Mouse (Mus musculus) hindbrain, embryonic 12.5 days (tissue): ENCODE measurements around the gene Dok3. TPM values are rescaled to one million over a fixed set of nuclear protein-coding genes. Genes with fewer than 3 reads are reported as not detected.

ENCODE experiments used
- ATAC-seq: fragments of 200-750 bp; cut with Nextera tagmentation; 2 replicates; pipeline ENCODE4 v1.8.0; 2017; ENCODE audit warnings: moderate TSS enrichment; ENCODE audit not compliant: low FRiP score
- H3K27ac ChIP-seq: fragments of 300-500 bp; sonication (generic); 2 replicates; pipeline ENCODE4 v1.5.1; 2016; ENCODE audit warnings: mild to moderate bottlenecking
- H3K27me3 ChIP-seq: fragments of 300-500 bp; sonication (generic); 2 replicates; pipeline ENCODE4 v1.6.1; 2016; ENCODE audit warnings: mild to moderate bottlenecking
- H3K36me3 ChIP-seq: fragments of 300-500 bp; sonication (generic); 2 replicates; pipeline ENCODE4 v1.6.1; 2016; ENCODE audit warnings: mild to moderate bottlenecking
- H3K4me1 ChIP-seq: fragments of 300-500 bp; sonication (generic); 2 replicates; pipeline ENCODE4 v1.6.1; 2016
- H3K4me2 ChIP-seq: fragments of 300-500 bp; sonication (generic); replicated peaks from 2 replicates; pipeline ENCODE4 v1.6.1; 2016; ENCODE audit warnings: mild to moderate bottlenecking
- H3K4me3 ChIP-seq: fragments of 300-500 bp; sonication (generic); 2 replicates; pipeline ENCODE4 v1.5.1; 2016; ENCODE audit warnings: mild to moderate bottlenecking
- H3K9ac ChIP-seq: fragments of 300-500 bp; sonication (generic); 2 replicates; pipeline ENCODE4 v1.6.1; 2016; ENCODE audit warnings: mild to moderate bottlenecking, moderate library complexity
- H3K9me3 ChIP-seq: fragments of 300-500 bp; sonication (generic); replicated peaks from 2 replicates; pipeline ENCODE4 v1.6.1; 2016; ENCODE audit warnings: mild to moderate bottlenecking
- WGBS: fragments of 180-500 bp; shearing (Covaris S2); methylation state at CpG from one replicate; pipeline ENCODE4 v1.1.7; 2016; 5-methylcytosine and 5-hydroxymethylcytosine counted together
- microRNA-seq: library from miRNA; unstranded; fragments of <30 nt; microRNA quantifications from one replicate; pipeline ENCODE4, GENCODE M21; 2017
- polyA plus RNA-seq: library from polyadenylated mRNA; unstranded; fragments of >200 nt; fragmentation: Nextera tagmentation; extraction: Ambion mirVana; gene quantifications from 2 replicates; pipeline ENCODE4 v1.2.1, GENCODE M21; 2016

Dok3 gene
- polyA plus RNA-seq, 1 experiment from 2014 or later, result 4.7 TPM

DNA sequence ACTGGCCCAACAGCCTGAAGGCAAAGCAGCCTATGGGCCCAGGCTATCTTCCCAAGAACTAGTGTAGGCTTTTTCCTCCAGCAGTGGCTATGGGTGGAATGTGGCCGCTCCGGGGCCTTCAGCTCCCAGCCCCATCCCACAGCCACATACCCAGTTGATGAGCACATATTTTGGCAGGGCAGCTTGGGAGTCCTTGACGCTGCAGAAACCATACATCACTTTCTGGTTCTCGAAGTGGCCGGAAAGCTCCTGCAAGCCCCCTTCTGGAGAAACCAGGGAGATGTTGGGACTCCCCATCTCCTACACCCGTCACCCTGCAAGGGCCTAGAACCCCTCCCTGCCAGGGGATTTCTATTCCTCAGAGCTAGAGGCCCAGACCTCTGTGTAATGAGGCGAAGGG lies 46.6 kb downstream of the Dok3 start:
- Histone ChIP-seq H3K4me2 (peak overlapping the region; percentile 96), H3K4me3 (no peak overlapping the region), H3K9ac (no peak overlapping the region), H3K27ac (peak overlapping the region; percentile 99), H3K4me1 (peaks cover 44% of the 10 kb centered on the region), H3K9me3 (no peaks in the 10 kb centered on the region), H3K36me3 (peaks cover 57% of the 10 kb centered on the region), H3K27me3 (no peaks in the 10 kb centered on the region)
- no peak for ATAC-seq
- WGBS, result 81% methylated on average over 7 of the region's 7 CpGs

DNA sequence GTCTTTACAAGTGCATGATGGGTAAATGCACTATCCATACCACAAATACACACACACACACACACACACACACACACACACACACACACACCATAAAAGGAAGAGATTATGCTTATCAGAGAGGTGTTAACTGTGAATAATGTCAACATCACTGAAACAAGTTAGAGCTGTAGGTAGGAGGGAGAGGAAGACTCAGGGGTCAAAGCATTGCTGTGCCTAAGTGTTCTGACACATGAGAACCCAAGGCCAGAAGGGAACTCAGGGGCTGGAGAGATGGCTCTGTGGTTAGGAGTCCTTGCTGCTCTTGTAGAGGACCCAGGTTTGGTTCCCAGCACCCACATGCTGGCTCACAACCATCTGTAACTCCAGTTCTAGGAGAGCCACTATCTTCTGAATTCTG lies 49.2 kb downstream of the Dok3 start:
- Histone ChIP-seq H3K27me3 (no peaks in the 10 kb centered on the region), H3K36me3 (peaks cover 83% of the 10 kb centered on the region), H3K4me1 (peaks cover 52% of the 10 kb centered on the region), H3K27ac (no peak overlapping the region), H3K4me3 (no peak overlapping the region), H3K4me2 (no peak overlapping the region), H3K9me3 (no peaks in the 10 kb centered on the region), H3K9ac (no peak overlapping the region)
- ATAC-seq, result no peak

DNA sequence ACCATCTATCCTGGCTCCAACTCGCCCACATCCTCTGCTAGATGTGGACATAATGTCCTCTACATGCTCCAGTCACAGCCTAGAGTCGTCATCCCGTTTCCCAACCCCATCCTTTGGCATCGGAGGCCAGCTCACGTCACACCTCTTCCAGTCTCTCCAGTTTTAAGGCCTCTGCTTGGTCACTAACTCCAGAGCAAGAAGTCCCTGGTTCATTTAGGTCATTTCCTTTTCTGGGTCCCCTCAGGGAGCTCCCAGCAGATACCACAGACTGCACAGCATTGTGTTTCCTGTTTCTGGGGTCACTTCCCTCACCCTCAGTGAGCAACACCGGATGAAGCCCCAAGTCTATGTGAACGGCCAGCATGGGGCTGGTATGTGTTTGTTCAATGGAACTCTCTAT lies 50.1 kb downstream of the Dok3 start:
- 86% methylated on average over 7 of the region's 7 CpGs for WGBS
- Histone ChIP-seq H3K4me3 (no peak overlapping the region), H3K9ac (no peak overlapping the region), H3K36me3 (peaks cover 92% of the 10 kb centered on the region), H3K27me3 (no peaks in the 10 kb centered on the region), H3K27ac (no peak overlapping the region), H3K4me1 (peaks cover 52% of the 10 kb centered on the region), H3K9me3 (no peaks in the 10 kb centered on the region), H3K4me2 (no peak overlapping the region)
- ATAC-seq, result no peak

GRCm38 (mm10) chr13:55478036-55478435 lies 51.1 kb downstream of the Dok3 start:
- no peak overlapping the region for H3K4me2 ChIP-seq
- H3K27me3 ChIP-seq, result no peaks in the 10 kb centered on the region
- no peak overlapping the region for H3K4me3 ChIP-seq
- H3K27ac ChIP-seq, result no peak overlapping the region
- peaks cover 95% of the 10 kb centered on the region for H3K36me3 ChIP-seq
- H3K9ac ChIP-seq, result no peak overlapping the region
- 51% methylated on average over 5 of the region's 5 CpGs for WGBS
- H3K9me3 ChIP-seq, result no peaks in the 10 kb centered on the region
- H3K4me1 ChIP-seq, result peaks cover 52% of the 10 kb centered on the region
- no peak for ATAC-seq

GRCm38 (mm10) chr13:55477492-55477891 lies 51.6 kb downstream of the Dok3 start:
- H3K4me1 ChIP-seq, result peaks cover 52% of the 10 kb centered on the region
- peaks cover 90% of the 10 kb centered on the region for H3K36me3 ChIP-seq
- H3K9ac ChIP-seq, result peak overlapping the region; percentile 5
- no peaks in the 10 kb centered on the region for H3K9me3 ChIP-seq
- no peak overlapping the region for H3K4me2 ChIP-seq
- no peak for ATAC-seq
- WGBS, result 76% methylated on average over 16 of the region's 16 CpGs
- H3K27me3 ChIP-seq, result no peaks in the 10 kb centered on the region
- H3K4me3 ChIP-seq, result no peak overlapping the region
- no peak overlapping the region for H3K27ac ChIP-seq

- 92% methylated on average over 8 of the region's 8 CpGs for WGBS
- peaks cover 59% of the 10 kb centered on the region for H3K4me1 ChIP-seq
These were observed 52.8 kb downstream of the Dok3 start for GRCm38 (mm10) chr13:55476256-55476655.

DNA sequence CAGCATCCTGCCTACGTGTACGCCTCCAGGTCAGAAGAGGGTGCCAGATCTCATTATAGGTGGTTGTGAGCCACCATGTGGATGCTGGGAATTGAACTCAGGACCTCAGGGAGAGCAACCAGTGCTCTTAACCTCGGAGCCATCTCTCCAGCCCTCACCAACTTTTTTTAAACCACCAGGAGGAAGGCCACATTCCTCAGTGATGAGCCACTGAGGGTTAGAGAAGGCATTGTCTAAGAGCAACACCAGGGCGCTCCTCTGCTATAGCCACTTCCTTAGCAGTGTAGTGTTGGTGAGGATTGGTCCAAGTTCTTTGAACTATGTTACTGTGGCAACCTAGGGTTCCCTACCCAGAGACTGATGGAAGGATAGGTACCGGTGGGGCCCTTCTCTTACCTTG lies 53.3 kb downstream of the Dok3 start:
- Histone ChIP-seq H3K4me2 (no peak overlapping the region), H3K27me3 (no peaks in the 10 kb centered on the region), H3K9me3 (no peaks in the 10 kb centered on the region), H3K27ac (0 out of 2 replicates have a peak overlapping the region, but pooled peaks have one; percentile 52), H3K36me3 (peaks cover 72% of the 10 kb centered on the region), H3K4me1 (peaks cover 64% of the 10 kb centered on the region), H3K9ac (no peak overlapping the region), H3K4me3 (no peak overlapping the region)
- WGBS, result 83% methylated on average over 5 of the region's 5 CpGs
- ATAC-seq, result no peak

More at GRCm38 (mm10) chr13:55476256-55476655, 52.8 kb downstream of the Dok3 start:
- Histone ChIP-seq H3K27ac (peak overlapping the region; percentile 52; the same call in 1 of the 2 replicates), H3K4me2 (no peak overlapping the region), H3K9ac (peak overlapping the region; percentile 47), H3K36me3 (peaks cover 77% of the 10 kb centered on the region), H3K4me3 (no peak overlapping the region), H3K9me3 (no peaks in the 10 kb centered on the region), H3K27me3 (no peaks in the 10 kb centered on the region)
- ATAC-seq, result no peak

DNA sequence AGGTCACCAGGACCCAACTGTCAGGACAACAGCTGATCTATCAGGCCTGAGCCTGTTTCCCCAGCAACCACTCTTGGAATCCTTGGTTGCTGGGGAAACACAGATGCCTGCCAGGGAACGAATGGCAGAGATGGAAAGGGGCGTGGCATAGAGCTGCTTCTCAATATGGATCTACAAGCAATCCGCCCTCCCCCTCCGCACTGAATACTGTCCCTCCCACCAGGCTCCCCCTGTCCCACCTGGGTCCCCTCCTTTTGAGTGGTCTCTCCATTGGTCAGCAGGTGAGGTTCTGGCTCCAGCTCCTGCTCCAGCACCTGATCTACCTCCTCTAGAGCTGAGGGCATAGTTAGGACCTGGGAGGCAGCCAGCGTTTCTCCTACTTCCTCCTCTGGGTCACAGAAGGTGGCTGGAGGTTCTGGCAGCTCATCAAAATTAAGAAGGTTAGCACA lies 54.5 kb downstream of the Dok3 start:
- H3K9ac ChIP-seq, result peak overlapping the region; percentile 24; the same call in 1 of the 2 replicates
- peak overlapping the region; percentile 84 for H3K27ac ChIP-seq
- H3K4me3 ChIP-seq, result no peak overlapping the region
- peaks cover 75% of the 10 kb centered on the region for H3K4me1 ChIP-seq
- peak overlapping the region; percentile 17; the same call in 1 of the 2 replicates for H3K4me2 ChIP-seq
- no peaks in the 10 kb centered on the region for H3K9me3 ChIP-seq
- H3K36me3 ChIP-seq, result peaks cover 61% of the 10 kb centered on the region
- no peaks in the 10 kb centered on the region; the same call in 1 of the 2 replicates for H3K27me3 ChIP-seq
- 24% methylated on average over 5 of the region's 5 CpGs for WGBS
- ATAC-seq, result no peak

GRCm38 (mm10) chr13:55473961-55474360 lies 55.1 kb downstream of the Dok3 start:
- Histone ChIP-seq H3K36me3 (peaks cover 54% of the 10 kb centered on the region), H3K9me3 (no peaks in the 10 kb centered on the region), H3K4me1 (peaks cover 82% of the 10 kb centered on the region), H3K4me3 (no peak overlapping the region), H3K4me2 (no peak overlapping the region; the same call in 1 of the 2 replicates), H3K27me3 (no peaks in the 10 kb centered on the region; the same call in 1 of the 2 replicates), H3K9ac (0 out of 2 replicates have a peak overlapping the region, but pooled peaks have one; percentile 83), H3K27ac (peak overlapping the region; percentile 84)
- ATAC-seq, result no peak
- WGBS, result 54% methylated on average over 11 of the region's 11 CpGs

Small RNAs within 50 kb of the gene (microRNA-seq; reads per million reads assigned to microRNA genes)
- 120 reads per million, percentile 49 among the genes with 10 or more reads in this experiment for gene Mir6944
- 2.2 reads per million for gene Mir6945

Other genes starting within 250 kb of the Dok3 start
- gene Prelid1, start 208.8 kb downstream of the Dok3 start, polyA plus RNA-seq, result 310 and 344 TPM in 2 replicates
- 101 and 105 TPM in 2 replicates for gene Rab24, start 207.3 kb downstream of the Dok3 start, polyA plus RNA-seq
- 22.2 and 24.3 TPM in 2 replicates for gene Mxd3, start 199.5 kb downstream of the Dok3 start, polyA plus RNA-seq
- 88.1 and 92.8 TPM in 2 replicates for gene Lman2, start 166.5 kb downstream of the Dok3 start, polyA plus RNA-seq
- gene Rgs14, start 159.6 kb downstream of the Dok3 start, polyA plus RNA-seq, result 0.35 and 0.78 TPM in 2 replicates
- gene Slc34a1, start 131.1 kb downstream of the Dok3 start, polyA plus RNA-seq, result 0.10 TPM in 1 of 2 replicates, not detected in the other
- not detected in 2 replicates for gene Pfn3, start 114.1 kb downstream of the Dok3 start, polyA plus RNA-seq
- gene F12, start 102.5 kb downstream of the Dok3 start, polyA plus RNA-seq, result 0.16 TPM in 1 of 2 replicates, not detected in the other
- 48.9 and 54.4 TPM in 2 replicates for gene Grk6, start 84.2 kb downstream of the Dok3 start, polyA plus RNA-seq
- 1.1 and 1.5 TPM in 2 replicates for gene Prr7, start 65.0 kb downstream of the Dok3 start, polyA plus RNA-seq
- gene Dbn1, start 41.2 kb downstream of the Dok3 start, polyA plus RNA-seq, result 585 and 628 TPM in 2 replicates
- gene Pdlim7, start 15.6 kb downstream of the Dok3 start, polyA plus RNA-seq, result 154 and 158 TPM in 2 replicates
- 64.0 and 64.6 TPM in 2 replicates for gene Ddx41, start 7.4 kb upstream of the Dok3 start, polyA plus RNA-seq
- 67.4 and 71.9 TPM in 2 replicates for gene Fam193b, start 41.8 kb upstream of the Dok3 start, polyA plus RNA-seq
- 113 and 128 TPM in 2 replicates for gene Tmed9, start 44.4 kb upstream of the Dok3 start, polyA plus RNA-seq
- 42.5 and 43.4 TPM in 2 replicates for gene B4galt7, start 70.6 kb upstream of the Dok3 start, polyA plus RNA-seq
- 74.1 and 75.9 TPM in 2 replicates for gene Caml, start 93.7 kb upstream of the Dok3 start, polyA plus RNA-seq
- 41.1 and 41.2 TPM in 2 replicates for gene Ddx46, start 105.7 kb upstream of the Dok3 start, polyA plus RNA-seq
- gene B230219D22Rik, start 163.8 kb upstream of the Dok3 start, polyA plus RNA-seq, result 74.6 and 78.4 TPM in 2 replicates
- gene Txndc15, start 185.4 kb upstream of the Dok3 start, polyA plus RNA-seq, result 105 and 110 TPM in 2 replicates
- 32.1 and 34.1 TPM in 2 replicates for gene Pcbd2, start 198.1 kb upstream of the Dok3 start, polyA plus RNA-seq